Mouse (Mus musculus) neural tube, embryonic 12.5 days (tissue): Measurements from ENCODE around the gene Sap30l. TPM values are rescaled to one million over a fixed set of nuclear protein-coding genes. Genes with fewer than 3 reads are reported as not detected.

Source experiments
- ATAC-seq: fragments of 200-750 bp; cut with Nextera tagmentation; 2 replicates; pipeline ENCODE4 v1.8.0; 2017; ENCODE audit warnings: low read depth, mild to moderate bottlenecking, moderate TSS enrichment, moderate library complexity; ENCODE audit not compliant: low FRiP score
- H3K27ac ChIP-seq: fragments of 300-500 bp; sonication (generic); 2 replicates; pipeline ENCODE4 v1.5.1; 2016
- H3K27me3 ChIP-seq: fragments of 300-500 bp; sonication (generic); replicated peaks from 2 replicates; pipeline ENCODE4 v1.6.1; 2016; ENCODE audit warnings: mild to moderate bottlenecking
- H3K36me3 ChIP-seq: fragments of 300-500 bp; sonication (generic); 2 replicates; pipeline ENCODE4 v1.6.1; 2016; ENCODE audit warnings: mild to moderate bottlenecking
- H3K4me1 ChIP-seq: fragments of 300-500 bp; sonication (generic); 2 replicates; pipeline ENCODE4 v1.6.1; 2016
- H3K4me2 ChIP-seq: fragments of 300-500 bp; sonication (generic); replicated peaks from 2 replicates; pipeline ENCODE4 v1.6.1; 2016; ENCODE audit warnings: mild to moderate bottlenecking
- H3K4me3 ChIP-seq: fragments of 300-500 bp; sonication (generic); 2 replicates; pipeline ENCODE4 v1.5.1; 2016
- H3K9ac ChIP-seq: fragments of 300-500 bp; sonication (generic); 2 replicates; pipeline ENCODE4 v1.6.1; 2016; ENCODE audit warnings: mild to moderate bottlenecking
- H3K9me3 ChIP-seq: fragments of 300-500 bp; sonication (generic); 2 replicates; pipeline ENCODE4 v1.6.1; 2016; ENCODE audit warnings: mild to moderate bottlenecking
- WGBS: fragments of 180-500 bp; shearing (Covaris S2); methylation state at CpG from one replicate; pipeline ENCODE4 v1.1.7; 2016; 5-methylcytosine and 5-hydroxymethylcytosine counted together
- polyA plus RNA-seq: library from polyadenylated mRNA; unstranded; fragments of >200 nt; fragmentation: Nextera tagmentation; extraction: Ambion mirVana; gene quantifications from 2 replicates; pipeline ENCODE4 v1.2.1, GENCODE M21; 2016

Sap30l gene
- polyA plus RNA-seq, 1 experiment from 2014 or later, result 22.2 TPM

- H3K36me3 ChIP-seq, result no peaks in the 10 kb centered on the region
- H3K27me3 ChIP-seq, result peaks cover 8% of the 10 kb centered on the region; the same call in 1 of the 2 replicates
- H3K4me2 ChIP-seq, result no peak overlapping the region
- WGBS, result 69% methylated on average over 6 of the region's 6 CpGs
- no peaks in the 10 kb centered on the region for H3K9me3 ChIP-seq
- no peaks in the 10 kb centered on the region for H3K4me1 ChIP-seq
- no peak overlapping the region for H3K9ac ChIP-seq
- no peak overlapping the region for H3K4me3 ChIP-seq
- no peak for ATAC-seq
- no peak overlapping the region for H3K27ac ChIP-seq
These were observed 52.1 kb downstream of the Sap30l start for GRCm38 (mm10) chr11:57853571-57853970.

GRCm38 (mm10) chr11:57857709-57858108, 56.3 kb downstream of the Sap30l start:
- Histone ChIP-seq H3K27me3 (no peaks in the 10 kb centered on the region), H3K4me2 (no peak overlapping the region), H3K36me3 (no peaks in the 10 kb centered on the region), H3K27ac (no peak overlapping the region), H3K9ac (no peak overlapping the region), H3K9me3 (no peaks in the 10 kb centered on the region), H3K4me3 (no peak overlapping the region), H3K4me1 (no peaks in the 10 kb centered on the region)
- ATAC-seq, result no peak
- WGBS, result 57% methylated on average over 4 of the region's 4 CpGs

Other genes starting within 250 kb of the Sap30l start
- gene Galnt10, start 156.2 kb upstream of the Sap30l start, polyA plus RNA-seq, result 17.4 and 18.4 TPM in 2 replicates
- 0.20 TPM in 2 replicates for gene Hand1, start 31.2 kb downstream of the Sap30l start, polyA plus RNA-seq
- 19.9 and 21.3 TPM in 2 replicates for gene Larp1, start 207.4 kb downstream of the Sap30l start, polyA plus RNA-seq